Mouse (Mus musculus): Measurements from ENCODE around the gene Slc16a12. TPM values are rescaled to one million over a fixed set of nuclear protein-coding genes. Genes with fewer than 3 reads are reported as not detected.
"Not testable (repeated sequence)": the region's sequence is repeated elsewhere in the genome, so short reads cannot be mapped to it uniquely, and the experiment has no call there.

Slc16a12 gene
- polyA plus RNA-seq, 1 experiment from 2014 or later, result 37.2 TPM

GRCm38 (mm10) chr19:34655227-34655805 is 91.8 kb downstream of the Slc16a12 start:
- no peaks in the 10 kb centered on the region for H3K9me3 ChIP-seq (replicated peaks; ENCODE audit: control insufficient read depth, low read length)
- no peaks in the 10 kb centered on the region for H3K36me3 ChIP-seq (ENCODE audit: control insufficient read depth, insufficient read depth, low read length)
- 86% methylated on average over 10 of the region's 10 CpGs for WGBS (ENCODE audit: insufficient replicate concordance)
- H3K9ac ChIP-seq (ENCODE audit: low read depth, low read length), result no peak overlapping the region
- no peaks in the 10 kb centered on the region for H3K27me3 ChIP-seq (ENCODE audit: control insufficient read depth, insufficient read depth, low read length)
- no peak overlapping the region for H3K4me3 ChIP-seq (ENCODE audit: low read depth, low read length)
- H3K27ac ChIP-seq (ENCODE audit: low read depth, low read length), result no peak overlapping the region
- peaks cover 12% of the 10 kb centered on the region for H3K4me1 ChIP-seq (ENCODE audit: control insufficient read depth, insufficient read depth, low read length)
- no peak overlapping the region for H3K4me2 ChIP-seq
- no peak for ATAC-seq (replicated peaks; ENCODE audit: insufficient number of reproducible peaks, low FRiP score, low TSS enrichment)

DNA sequence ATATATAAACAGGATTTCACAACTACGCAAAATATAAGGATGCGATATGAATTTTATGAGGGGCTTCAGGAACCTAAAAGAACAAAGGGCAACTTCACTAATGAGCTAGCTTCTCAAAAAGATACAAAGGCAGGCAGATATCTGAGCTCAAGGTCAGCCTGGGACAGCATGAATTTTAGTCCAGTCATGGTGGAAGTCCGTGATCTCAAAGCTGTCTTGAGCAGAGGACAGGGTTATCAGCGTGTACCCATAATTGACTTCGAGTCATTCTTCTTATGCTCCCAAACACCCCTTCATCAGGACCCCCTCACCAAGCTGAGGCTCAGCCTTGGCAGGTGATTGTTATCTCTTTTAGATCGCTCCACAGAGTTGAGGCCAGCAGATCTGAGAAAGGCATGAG is 96.1 kb downstream of the Slc16a12 start:
- H3K27ac ChIP-seq (ENCODE audit: low read depth, low read length), result no peak overlapping the region
- no peak overlapping the region for H3K9ac ChIP-seq (ENCODE audit: low read depth, low read length)
- H3K27me3 ChIP-seq (ENCODE audit: control insufficient read depth, insufficient read depth, low read length), result no peaks in the 10 kb centered on the region
- H3K4me3 ChIP-seq (ENCODE audit: low read depth, low read length), result no peak overlapping the region
- H3K9me3 ChIP-seq (replicated peaks; ENCODE audit: control insufficient read depth, low read length), result no peaks in the 10 kb centered on the region
- ATAC-seq (replicated peaks; ENCODE audit: insufficient number of reproducible peaks, low FRiP score, low TSS enrichment), result no peak
- 77% methylated on average over 6 of the region's 6 CpGs for WGBS (ENCODE audit: insufficient replicate concordance)
- no peaks in the 10 kb centered on the region for H3K36me3 ChIP-seq (ENCODE audit: control insufficient read depth, insufficient read depth, low read length)
- no peaks in the 10 kb centered on the region; the same call in 1 of the 2 replicates for H3K4me1 ChIP-seq (ENCODE audit: control insufficient read depth, insufficient read depth, low read length)
- no peak overlapping the region for H3K4me2 ChIP-seq

GRCm38 (mm10) chr19:34650276-34650675 is 96.8 kb downstream of the Slc16a12 start:
- H3K27me3 ChIP-seq (ENCODE audit: control insufficient read depth, insufficient read depth, low read length), result no peaks in the 10 kb centered on the region
- H3K4me3 ChIP-seq (ENCODE audit: low read depth, low read length), result no peak overlapping the region
- no peaks in the 10 kb centered on the region for H3K4me1 ChIP-seq (ENCODE audit: control insufficient read depth, insufficient read depth, low read length)
- no peak overlapping the region for H3K9ac ChIP-seq (ENCODE audit: low read depth, low read length)
- H3K27ac ChIP-seq (ENCODE audit: low read depth, low read length), result no peak overlapping the region
- no peaks in the 10 kb centered on the region for H3K9me3 ChIP-seq (replicated peaks; ENCODE audit: control insufficient read depth, low read length)
- H3K4me2 ChIP-seq, result no peak overlapping the region
- WGBS (ENCODE audit: insufficient replicate concordance), result 83% methylated on average over 3 of the region's 3 CpGs
- H3K36me3 ChIP-seq (ENCODE audit: control insufficient read depth, insufficient read depth, low read length), result no peaks in the 10 kb centered on the region
- ATAC-seq (replicated peaks; ENCODE audit: insufficient number of reproducible peaks, low FRiP score, low TSS enrichment), result no peak

DNA sequence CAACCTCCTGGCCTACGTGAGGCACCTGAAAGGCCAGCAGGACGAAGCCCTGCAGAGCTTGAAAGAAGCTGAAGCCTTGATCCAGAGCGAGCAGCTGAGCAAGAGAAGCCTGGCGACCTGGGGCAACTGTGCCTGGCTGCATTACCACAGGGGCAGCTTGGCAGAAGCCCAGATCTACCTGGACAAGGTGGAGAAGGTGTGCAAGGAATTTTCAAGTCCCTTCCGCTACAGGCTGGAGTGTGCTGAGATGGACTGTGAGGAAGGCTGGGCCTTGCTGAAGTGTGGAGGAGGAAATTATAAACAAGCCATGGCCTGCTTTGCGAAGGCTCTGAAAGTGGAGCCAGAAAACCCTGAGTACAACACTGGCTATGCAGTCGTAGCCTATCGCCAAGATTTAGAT is 99.5 kb downstream of the Slc16a12 start:
- ATAC-seq (replicated peaks; ENCODE audit: insufficient number of reproducible peaks, low FRiP score, low TSS enrichment); H3K4me3 ChIP-seq (ENCODE audit: low read depth, low read length); H3K4me1 ChIP-seq (ENCODE audit: control insufficient read depth, insufficient read depth, low read length); H3K27ac ChIP-seq (ENCODE audit: low read depth, low read length); H3K9me3 ChIP-seq (replicated peaks; ENCODE audit: control insufficient read depth, low read length); H3K9ac ChIP-seq (ENCODE audit: low read depth, low read length); H3K36me3 ChIP-seq (ENCODE audit: control insufficient read depth, insufficient read depth, low read length); H3K27me3 ChIP-seq (ENCODE audit: control insufficient read depth, insufficient read depth, low read length); H3K4me2 ChIP-seq: not testable (repeated sequence)
- 86% methylated on average over 6 of the region's 8 CpGs for WGBS (ENCODE audit: insufficient replicate concordance)

DNA sequence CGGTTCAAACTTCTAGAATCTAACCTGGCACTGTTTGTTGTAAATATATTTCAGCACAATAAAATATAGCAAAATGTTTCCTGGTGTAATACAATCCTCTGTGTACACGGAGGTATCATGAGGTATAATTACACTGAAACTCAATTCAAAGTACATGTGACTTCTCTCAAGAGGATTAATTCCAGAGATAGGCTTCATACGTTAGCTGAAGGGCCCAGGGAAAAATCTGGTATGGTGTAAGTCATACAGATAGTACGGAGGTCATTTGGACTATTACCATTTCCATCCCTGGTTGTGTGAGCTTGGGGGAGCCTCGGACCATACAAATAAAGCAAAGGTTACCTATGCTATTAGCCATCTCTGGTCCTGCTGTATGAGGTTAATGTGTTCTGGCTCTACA is 104.5 kb downstream of the Slc16a12 start:
- Histone ChIP-seq H3K36me3 (ENCODE audit: control insufficient read depth, insufficient read depth, low read length) (no peaks in the 10 kb centered on the region), H3K27me3 (ENCODE audit: control insufficient read depth, insufficient read depth, low read length) (no peaks in the 10 kb centered on the region), H3K9me3 (replicated peaks; ENCODE audit: control insufficient read depth, low read length) (no peaks in the 10 kb centered on the region), H3K27ac (ENCODE audit: low read depth, low read length) (no peak overlapping the region), H3K4me1 (ENCODE audit: control insufficient read depth, insufficient read depth, low read length) (no peaks in the 10 kb centered on the region), H3K9ac (ENCODE audit: low read depth, low read length) (no peak overlapping the region), H3K4me2 (no peak overlapping the region), H3K4me3 (ENCODE audit: low read depth, low read length) (no peak overlapping the region)
- WGBS (ENCODE audit: insufficient replicate concordance), result 71% methylated on average over 5 of the region's 5 CpGs
- ATAC-seq (replicated peaks; ENCODE audit: insufficient number of reproducible peaks, low FRiP score, low TSS enrichment), result no peak

DNA sequence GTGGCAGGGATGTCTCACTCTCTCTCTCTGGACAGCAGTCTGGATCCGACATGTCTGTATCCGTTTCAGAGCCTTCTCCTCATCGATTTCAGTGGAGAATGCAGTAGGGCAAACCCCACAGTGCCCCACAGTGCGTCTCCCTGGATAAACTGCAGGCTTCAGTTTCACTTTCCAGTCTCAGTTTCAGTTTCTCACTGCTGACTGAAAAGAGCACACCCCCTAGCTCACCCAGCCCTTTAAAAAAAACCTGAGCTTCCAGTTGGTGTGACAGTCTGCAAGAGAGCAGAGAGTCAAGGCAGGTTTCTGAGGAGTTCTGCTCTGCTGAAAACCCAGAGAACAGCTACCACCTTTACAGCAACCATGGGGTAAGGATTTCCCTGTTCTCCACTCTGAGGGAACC is 106.5 kb downstream of the Slc16a12 start, which contains the start of the genes Ifit1bl2 and Ifit1:
Gene Ifit1bl2, minus strand, starts transcription at position 121 of the 400 bp plus-strand sequence.
Gene Ifit1, plus strand, starts transcription at position 249 of the 400 bp plus-strand sequence.
- WGBS (ENCODE audit: insufficient replicate concordance), result 29% methylated on average over 4 of the region's 4 CpGs
- Histone ChIP-seq H3K9ac (ENCODE audit: low read depth, low read length) (no peak within 1 kb of the TSS), H3K36me3 (ENCODE audit: control insufficient read depth, insufficient read depth, low read length) (no peaks in the 10 kb centered on the region), H3K27me3 (ENCODE audit: control insufficient read depth, insufficient read depth, low read length) (no peaks in the 10 kb centered on the region), H3K9me3 (replicated peaks; ENCODE audit: control insufficient read depth, low read length) (no peaks in the 10 kb centered on the region), H3K27ac (ENCODE audit: low read depth, low read length) (no peak within 1 kb of the TSS), H3K4me3 (ENCODE audit: low read depth, low read length) (no peak within 1 kb of the TSS), H3K4me1 (ENCODE audit: control insufficient read depth, insufficient read depth, low read length) (no peaks in the 10 kb centered on the region), H3K4me2 (0 out of 2 replicates have a peak within 1 kb of the TSS, but pooled peaks have one; percentile 1)
- no peak for ATAC-seq (replicated peaks; ENCODE audit: insufficient number of reproducible peaks, low FRiP score, low TSS enrichment)

GRCm38 (mm10) chr19:34636933-34637557 is 110.0 kb downstream of the Slc16a12 start:
- H3K9me3 ChIP-seq (replicated peaks; ENCODE audit: control insufficient read depth, low read length), result no peaks in the 10 kb centered on the region
- H3K4me1 ChIP-seq (ENCODE audit: control insufficient read depth, insufficient read depth, low read length), result no peaks in the 10 kb centered on the region
- WGBS (ENCODE audit: insufficient replicate concordance), result 13% methylated on average over 3 of the region's 3 CpGs
- no peak overlapping the region for H3K9ac ChIP-seq (ENCODE audit: low read depth, low read length)
- H3K27ac ChIP-seq (ENCODE audit: low read depth, low read length), result no peak overlapping the region
- H3K36me3 ChIP-seq (ENCODE audit: control insufficient read depth, insufficient read depth, low read length), result no peaks in the 10 kb centered on the region
- no peak overlapping the region for H3K4me2 ChIP-seq
- no peaks in the 10 kb centered on the region for H3K27me3 ChIP-seq (ENCODE audit: control insufficient read depth, insufficient read depth, low read length)
- H3K4me3 ChIP-seq (ENCODE audit: low read depth, low read length), result no peak overlapping the region
- ATAC-seq (replicated peaks; ENCODE audit: insufficient number of reproducible peaks, low FRiP score, low TSS enrichment), result no peak

DNA sequence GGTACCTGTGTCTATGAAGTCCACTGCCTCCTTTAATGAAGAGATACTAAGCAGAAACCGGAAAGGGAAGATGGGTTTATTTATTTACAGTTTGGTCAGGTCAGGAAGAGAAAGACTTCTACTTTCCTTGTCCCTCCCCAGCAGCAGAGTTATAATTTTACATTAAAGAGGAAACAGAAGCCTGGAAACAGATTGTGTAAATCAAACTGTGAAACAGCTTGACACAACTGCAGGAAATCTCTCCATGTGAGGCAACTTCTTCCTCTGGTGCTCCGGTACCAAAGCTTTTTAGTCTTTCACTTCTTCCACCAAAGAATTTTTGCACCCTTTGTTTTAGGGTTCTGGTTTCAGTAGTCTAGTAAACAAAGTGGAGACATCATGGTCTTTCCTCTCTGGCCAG is 113.6 kb downstream of the Slc16a12 start:
- no peak for ATAC-seq (replicated peaks; ENCODE audit: insufficient number of reproducible peaks, low FRiP score, low TSS enrichment)
- 68% methylated on average over 2 of the region's 2 CpGs for WGBS (ENCODE audit: insufficient replicate concordance)

DNA sequence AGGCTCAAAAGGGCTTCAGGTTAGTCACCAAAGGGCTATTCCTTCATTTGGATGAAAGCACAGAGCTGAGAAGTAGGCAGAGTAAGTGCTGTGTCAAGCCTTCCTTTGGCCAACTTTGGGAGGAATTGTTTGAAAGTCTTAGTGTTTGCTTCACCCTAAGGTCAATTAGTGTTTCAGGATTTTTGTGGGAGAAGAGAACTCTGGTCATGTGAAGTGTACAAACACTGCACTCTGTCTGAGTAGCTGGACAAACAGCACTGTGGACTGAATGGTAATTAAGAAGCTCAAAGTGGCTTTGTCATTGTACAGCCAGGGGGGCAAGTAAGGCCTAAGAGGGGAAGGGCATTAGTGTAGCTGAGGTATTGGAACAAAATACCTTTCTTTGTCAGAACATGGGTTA is 115.6 kb downstream of the Slc16a12 start:
- H3K27ac ChIP-seq (ENCODE audit: low read depth, low read length), result no peak overlapping the region
- no peak overlapping the region for H3K9ac ChIP-seq (ENCODE audit: low read depth, low read length)
- no peaks in the 10 kb centered on the region for H3K27me3 ChIP-seq (ENCODE audit: control insufficient read depth, insufficient read depth, low read length)
- H3K4me1 ChIP-seq (ENCODE audit: control insufficient read depth, insufficient read depth, low read length), result no peaks in the 10 kb centered on the region
- no peak overlapping the region for H3K4me3 ChIP-seq (ENCODE audit: low read depth, low read length)
- no peaks in the 10 kb centered on the region for H3K36me3 ChIP-seq (ENCODE audit: control insufficient read depth, insufficient read depth, low read length)
- H3K9me3 ChIP-seq (replicated peaks; ENCODE audit: control insufficient read depth, low read length), result no peaks in the 10 kb centered on the region
- no peak overlapping the region for H3K4me2 ChIP-seq
- ATAC-seq (replicated peaks; ENCODE audit: insufficient number of reproducible peaks, low FRiP score, low TSS enrichment), result no peak

More for the DNA sequence above, 113.6 kb downstream of the Slc16a12 start:
- H3K4me3 ChIP-seq (ENCODE audit: low read depth, low read length), result no peak overlapping the region
- no peaks in the 10 kb centered on the region for H3K36me3 ChIP-seq (ENCODE audit: control insufficient read depth, insufficient read depth, low read length)
- H3K27me3 ChIP-seq (ENCODE audit: control insufficient read depth, insufficient read depth, low read length), result no peaks in the 10 kb centered on the region
- no peaks in the 10 kb centered on the region for H3K9me3 ChIP-seq (replicated peaks; ENCODE audit: control insufficient read depth, low read length)
- no peak overlapping the region for H3K4me2 ChIP-seq
- no peaks in the 10 kb centered on the region for H3K4me1 ChIP-seq (ENCODE audit: control insufficient read depth, insufficient read depth, low read length)
- H3K9ac ChIP-seq (ENCODE audit: low read depth, low read length), result no peak overlapping the region
- no peak overlapping the region for H3K27ac ChIP-seq (ENCODE audit: low read depth, low read length)

All from heart, embryonic 11.5 days (tissue).